Mouse (Mus musculus) lung, embryonic 16.5 days (tissue): ENCODE measurements at regions not wholly inside any gene's neighbourhood (a gene's known extent, or its start where the extent isn't known, plus 50 kb on each side); places are given as distances from the start of the nearest gene placed in this dataset.

Experiments
- ATAC-seq: fragments of 200-750 bp; cut with Nextera tagmentation; 2 replicates; pipeline ENCODE4 v1.8.0; 2017; ENCODE audit warnings: low read depth, mild to moderate bottlenecking, moderate library complexity
- H3K27ac ChIP-seq: fragments of 300-500 bp; sonication (generic); 2 replicates; pipeline ENCODE4 v1.5.1; 2014; ENCODE audit warnings: mild to moderate bottlenecking, control low read depth, low read length
- H3K27me3 ChIP-seq: fragments of 300-500 bp; sonication (generic); 2 replicates; pipeline ENCODE4 v1.6.1; 2014; ENCODE audit warnings: low read depth, low read length, mixed read lengths; ENCODE audit not compliant: control insufficient read depth, insufficient read depth
- H3K36me3 ChIP-seq: fragments of 300-500 bp; sonication (generic); 2 replicates; pipeline ENCODE4 v1.6.1; 2014; ENCODE audit warnings: low read length; ENCODE audit not compliant: control insufficient read depth, insufficient read depth
- H3K4me1 ChIP-seq: fragments of 300-500 bp; sonication (generic); replicated peaks from 2 replicates; pipeline ENCODE4 v1.6.1; 2014; ENCODE audit warnings: low read length, mixed read lengths; ENCODE audit not compliant: control insufficient read depth, insufficient read depth
- H3K4me2 ChIP-seq: fragments of 300-500 bp; sonication (generic); 2 replicates; pipeline ENCODE4 v1.6.1; 2014; ENCODE audit warnings: low read depth, low read length, control low read depth
- H3K4me3 ChIP-seq: fragments of 300-500 bp; sonication (generic); 2 replicates; pipeline ENCODE4 v1.5.1; 2014; ENCODE audit warnings: mild to moderate bottlenecking, low read length, control low read depth
- H3K9ac ChIP-seq: fragments of 300-500 bp; sonication (generic); 2 replicates; pipeline ENCODE4 v1.6.1; 2014; ENCODE audit warnings: low read length, control low read depth
- H3K9me3 ChIP-seq: fragments of 300-500 bp; sonication (generic); 2 replicates; pipeline ENCODE4 v1.6.1; 2016; ENCODE audit warnings: low read length; ENCODE audit not compliant: control insufficient read depth
- WGBS: fragments of 180-500 bp; shearing (Covaris S2); extraction: QIAGEN DNeasy Blood & Tissue Kit; methylation state at CpG from one replicate; pipeline ENCODE4 v1.1.7; 2014; 5-methylcytosine and 5-hydroxymethylcytosine counted together

DNA sequence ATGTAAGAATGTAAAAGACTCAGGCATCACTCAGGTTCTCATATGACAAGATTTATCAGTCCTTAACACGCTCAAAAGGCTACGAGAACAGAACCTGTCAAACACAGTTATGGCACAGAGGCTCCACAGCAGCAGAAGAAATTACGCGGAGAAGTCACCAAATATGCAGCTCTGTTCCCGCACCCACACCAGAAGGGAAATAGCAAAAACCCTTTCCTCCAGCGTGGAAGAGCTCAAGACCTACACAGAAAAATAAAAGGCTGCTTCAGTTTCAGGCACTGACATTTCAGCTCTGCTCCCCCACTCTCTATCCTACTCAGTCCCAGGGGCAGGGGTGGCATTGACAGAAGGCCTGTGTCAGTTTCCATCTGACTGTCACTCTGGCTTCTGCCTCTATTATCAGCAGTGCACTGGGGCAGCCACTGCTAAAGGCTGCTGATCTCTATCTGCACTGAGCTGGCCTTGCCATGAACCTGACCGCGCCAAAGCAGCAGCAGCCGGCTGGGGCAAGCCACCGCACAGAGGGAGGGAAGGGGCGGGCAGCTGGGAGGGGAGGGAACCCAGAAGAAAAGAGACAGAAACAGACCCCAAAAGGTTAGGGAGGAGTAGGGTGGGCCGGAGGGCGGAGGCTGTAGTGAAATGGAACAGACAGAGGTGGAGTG lies 513.3 kb upstream of the Mms22l start:
- Histone ChIP-seq H3K9me3 (no peaks in the 10 kb centered on the region), H3K4me1 (no peaks in the 10 kb centered on the region; the same call in 1 of the 2 replicates), H3K4me3 (no peak overlapping the region), H3K27me3 (no peaks in the 10 kb centered on the region), H3K9ac (no peak overlapping the region), H3K36me3 (no peaks in the 10 kb centered on the region), H3K4me2 (peak overlapping the region; percentile 32), H3K27ac (no peak overlapping the region)
- peak; percentile 68 for ATAC-seq
- 20% methylated on average over 13 of the region's 13 CpGs for WGBS

DNA sequence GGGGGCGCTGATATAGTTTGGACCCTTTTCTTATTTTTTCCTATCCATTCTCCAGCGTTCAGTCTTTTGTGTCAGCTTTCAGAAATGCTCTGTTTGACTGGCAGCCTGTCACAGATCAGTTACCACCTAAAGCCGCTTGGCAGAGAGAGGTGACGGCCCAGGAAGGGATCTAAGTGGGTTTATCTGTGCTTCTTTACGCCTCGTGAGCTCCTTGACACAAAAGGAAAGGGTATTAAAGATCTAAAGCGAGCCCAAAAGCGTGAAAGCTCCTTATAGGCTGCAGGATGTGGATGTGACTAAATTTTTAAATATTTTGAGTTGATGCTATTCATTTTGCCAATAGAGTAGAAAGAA lies 512.8 kb upstream of the Mms22l start:
- Histone ChIP-seq H3K27ac (no peak overlapping the region), H3K27me3 (no peaks in the 10 kb centered on the region), H3K9ac (no peak overlapping the region), H3K4me2 (no peak overlapping the region; the same call in 1 of the 2 replicates), H3K9me3 (no peaks in the 10 kb centered on the region), H3K36me3 (no peaks in the 10 kb centered on the region), H3K4me3 (no peak overlapping the region), H3K4me1 (no peaks in the 10 kb centered on the region; the same call in 1 of the 2 replicates)
- no peak for ATAC-seq
- 13% methylated on average over 8 of the region's 8 CpGs for WGBS

DNA sequence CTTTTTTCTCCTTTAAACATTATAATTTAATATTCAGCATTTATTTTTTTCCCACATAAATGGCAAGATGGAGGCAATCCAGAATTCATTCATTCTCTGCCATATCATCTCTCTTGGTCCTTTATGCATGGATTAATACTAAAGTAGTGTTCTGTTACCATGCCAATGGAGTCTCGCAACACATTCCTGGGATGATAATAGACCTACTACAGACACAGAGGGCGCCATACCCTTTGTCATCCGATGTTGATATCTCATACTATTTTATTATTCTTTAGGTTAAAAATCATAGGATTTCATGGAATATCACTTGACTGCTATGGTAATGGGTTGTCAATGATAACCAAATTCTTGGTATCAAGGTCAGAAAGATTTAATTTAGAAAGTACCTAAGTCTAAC lies 512.2 kb upstream of the Mms22l start:
- Histone ChIP-seq H3K9ac (no peak overlapping the region), H3K4me1 (no peaks in the 10 kb centered on the region; the same call in 1 of the 2 replicates), H3K27ac (no peak overlapping the region), H3K4me3 (no peak overlapping the region), H3K4me2 (no peak overlapping the region), H3K9me3 (no peaks in the 10 kb centered on the region), H3K27me3 (no peaks in the 10 kb centered on the region), H3K36me3 (no peaks in the 10 kb centered on the region)
- 76% methylated on average over 3 of the region's 3 CpGs for WGBS
- ATAC-seq, result no peak

DNA sequence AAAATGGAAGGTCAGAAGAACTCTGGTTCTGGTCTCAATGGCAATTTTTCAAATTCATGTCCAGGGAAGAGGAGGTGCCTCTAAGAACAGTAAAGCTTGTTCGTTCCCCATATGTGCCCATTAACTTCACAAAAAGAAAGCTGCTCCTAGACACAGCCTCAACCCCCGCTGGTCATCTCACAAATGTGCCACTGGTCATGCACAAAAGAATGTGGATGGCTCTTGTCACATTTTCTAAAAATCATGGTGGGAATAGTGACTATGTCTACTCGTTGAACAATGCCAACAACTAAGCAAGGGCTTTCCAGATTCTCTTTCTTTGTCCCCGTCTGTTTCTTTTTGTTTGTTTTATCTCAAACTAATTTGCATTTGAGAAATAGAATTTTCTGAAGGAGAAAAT lies 510.3 kb upstream of the Mms22l start:
- WGBS, result 63% methylated on average over 4 of the region's 4 CpGs
- Histone ChIP-seq H3K4me3 (no peak overlapping the region), H3K27me3 (no peaks in the 10 kb centered on the region)

DNA sequence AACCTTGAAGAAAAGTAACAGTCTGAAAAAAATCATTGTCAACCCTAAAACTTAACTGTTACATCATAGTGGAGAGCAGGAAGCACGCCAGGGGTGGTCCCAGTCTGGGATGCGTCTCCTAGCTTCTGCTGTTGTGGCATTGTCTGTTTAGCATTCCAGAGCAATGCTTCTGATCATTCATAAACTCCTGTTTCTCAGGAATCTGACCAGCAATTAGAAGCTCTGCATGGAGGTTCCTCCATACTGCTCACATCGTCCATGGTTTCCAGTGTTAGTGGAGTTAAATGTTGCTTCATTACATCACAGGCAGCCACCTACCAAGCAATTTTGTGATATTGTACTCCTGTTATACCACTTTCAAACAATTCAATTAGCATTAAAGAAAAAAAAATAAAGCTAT lies 502.4 kb upstream of the Mms22l start:
- no peaks in the 10 kb centered on the region for H3K27me3 ChIP-seq
- H3K36me3 ChIP-seq, result no peaks in the 10 kb centered on the region
- ATAC-seq, result no peak
- WGBS, result 57% methylated on average over 3 of the region's 3 CpGs
- no peak overlapping the region for H3K4me2 ChIP-seq
- no peaks in the 10 kb centered on the region for H3K4me1 ChIP-seq
- H3K9ac ChIP-seq, result no peak overlapping the region
- H3K27ac ChIP-seq, result no peak overlapping the region
- no peak overlapping the region for H3K4me3 ChIP-seq
- no peaks in the 10 kb centered on the region for H3K9me3 ChIP-seq

More for the DNA sequence above, 510.3 kb upstream of the Mms22l start:
- Histone ChIP-seq H3K36me3 (no peaks in the 10 kb centered on the region), H3K9ac (no peak overlapping the region), H3K27ac (no peak overlapping the region), H3K9me3 (no peaks in the 10 kb centered on the region), H3K4me2 (no peak overlapping the region), H3K4me1 (no peaks in the 10 kb centered on the region; the same call in 1 of the 2 replicates)
- ATAC-seq, result no peak

DNA sequence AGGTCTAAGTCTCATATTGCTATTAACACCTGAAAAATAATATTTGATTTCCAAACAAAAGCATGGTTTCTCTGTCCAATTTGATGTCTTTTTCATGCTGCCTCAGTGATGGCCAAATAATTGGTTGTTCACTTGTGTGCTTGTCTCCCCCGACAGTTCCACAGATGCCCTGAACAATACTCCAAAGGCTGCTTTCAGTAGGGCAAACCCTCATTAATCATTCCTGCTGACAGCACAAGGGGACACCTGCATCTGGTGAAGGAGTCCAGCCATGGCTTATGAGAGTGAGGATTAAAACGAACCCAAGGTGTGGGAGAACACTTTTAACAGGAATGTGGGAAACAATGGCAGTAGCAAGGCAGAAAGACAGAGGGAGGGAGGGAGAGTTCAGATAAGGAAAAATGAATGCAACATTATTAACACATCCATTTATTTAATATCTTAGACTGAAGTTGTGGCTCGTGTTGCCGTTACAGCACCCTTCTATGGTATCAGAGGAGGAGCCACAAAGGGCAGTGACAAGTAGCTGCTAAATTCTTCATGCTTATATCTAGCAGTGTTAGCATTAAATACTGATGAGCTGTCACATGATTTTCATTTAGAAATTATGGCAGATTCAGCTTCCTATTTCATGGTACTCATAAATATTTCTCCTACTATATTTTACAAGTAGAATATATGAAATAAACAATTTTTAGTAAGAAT lies 501.8 kb upstream of the Mms22l start:
- no peak overlapping the region for H3K4me2 ChIP-seq
- H3K9me3 ChIP-seq, result no peaks in the 10 kb centered on the region
- H3K4me3 ChIP-seq, result no peak overlapping the region
- no peak overlapping the region for H3K27ac ChIP-seq
- H3K36me3 ChIP-seq, result no peaks in the 10 kb centered on the region
- H3K9ac ChIP-seq, result no peak overlapping the region
- no peak for ATAC-seq
- H3K4me1 ChIP-seq, result no peaks in the 10 kb centered on the region
- H3K27me3 ChIP-seq, result no peaks in the 10 kb centered on the region
- 15% methylated on average over 4 of the region's 4 CpGs for WGBS

DNA sequence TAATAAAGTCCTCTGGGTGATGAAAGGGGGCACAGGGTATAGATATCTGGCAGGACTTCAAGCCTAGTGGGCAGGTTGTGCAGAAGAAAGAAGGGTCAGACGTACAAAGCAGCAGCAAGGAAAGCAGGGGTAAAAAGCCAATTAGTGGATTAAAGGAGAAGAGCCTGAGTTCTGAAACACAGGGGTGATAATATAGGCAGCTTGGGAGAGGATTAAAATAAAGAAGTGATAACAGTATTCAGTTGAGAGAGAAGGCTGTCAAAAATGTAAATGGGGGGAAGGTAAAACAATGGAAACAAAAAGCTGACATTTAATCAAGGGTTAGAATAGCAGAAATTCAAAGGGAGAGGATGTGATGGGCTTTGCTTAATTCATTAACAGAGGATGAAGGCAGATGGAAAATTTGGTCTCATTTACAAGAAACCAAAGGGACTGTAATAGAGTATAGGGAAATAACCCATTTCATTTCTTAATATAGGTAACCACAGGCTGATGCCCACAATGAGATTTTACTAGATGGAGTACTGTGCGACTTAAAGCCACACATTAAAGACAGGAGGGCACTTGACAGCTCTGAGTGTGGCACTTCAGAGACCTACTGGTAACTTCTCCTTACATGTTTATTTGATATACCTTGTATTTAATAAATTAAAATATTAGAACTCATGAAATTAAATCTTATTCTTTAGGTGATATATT lies 489.8 kb upstream of the Mms22l start:
- no peaks in the 10 kb centered on the region for H3K4me1 ChIP-seq
- no peaks in the 10 kb centered on the region for H3K36me3 ChIP-seq
- H3K9ac ChIP-seq, result no peak overlapping the region
- 43% methylated on average over 2 of the region's 2 CpGs for WGBS
- H3K4me2 ChIP-seq, result no peak overlapping the region
- H3K9me3 ChIP-seq, result no peaks in the 10 kb centered on the region
- no peak overlapping the region for H3K4me3 ChIP-seq
- H3K27me3 ChIP-seq, result no peaks in the 10 kb centered on the region
- no peak overlapping the region for H3K27ac ChIP-seq
- no peak for ATAC-seq

DNA sequence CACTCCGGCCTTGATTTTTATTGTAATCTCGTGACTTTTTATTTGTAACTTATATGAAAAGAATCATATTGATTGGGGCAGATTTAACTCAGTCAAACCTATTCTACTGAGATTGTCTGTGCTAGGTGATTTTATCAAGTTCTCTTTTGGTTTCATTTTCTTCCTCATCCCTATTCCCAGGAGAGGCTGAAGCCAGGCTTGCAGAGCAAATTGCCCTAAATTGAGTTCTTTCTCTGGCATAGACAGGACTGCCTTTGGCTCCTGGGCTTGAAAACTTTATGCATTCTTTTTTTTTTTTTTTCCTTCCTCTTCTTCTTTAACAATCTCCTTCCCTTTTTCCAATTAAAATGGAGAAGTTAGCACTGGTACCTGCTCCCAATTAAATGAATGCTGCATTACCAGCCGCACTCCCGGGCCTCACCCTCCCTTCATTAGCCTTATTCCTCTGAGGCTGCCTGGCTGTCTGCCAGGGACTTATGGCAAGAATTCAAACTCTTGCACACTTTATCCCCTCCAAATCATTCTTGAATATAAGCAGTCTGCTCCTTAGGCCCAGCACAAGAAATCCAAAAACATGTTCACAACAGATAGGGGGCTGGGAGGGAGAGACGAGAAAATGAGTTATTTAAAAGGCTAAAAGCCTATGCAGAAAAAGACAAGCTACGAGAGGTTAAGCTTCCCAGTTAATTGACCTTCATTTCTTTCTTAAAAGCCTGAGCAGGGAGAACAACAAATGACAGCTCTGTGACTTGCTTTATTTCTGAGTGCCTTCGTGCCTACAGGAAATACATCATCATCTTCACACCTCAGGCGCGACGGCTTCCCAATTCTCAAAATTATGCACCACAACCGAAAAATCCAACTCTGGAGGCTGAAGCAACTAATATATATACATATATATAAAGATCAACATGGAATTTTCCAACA lies 476.8 kb upstream of the Mms22l start:
- Histone ChIP-seq H3K27me3 (no peaks in the 10 kb centered on the region), H3K4me1 (no peaks in the 10 kb centered on the region), H3K4me2 (no peak overlapping the region), H3K4me3 (no peak overlapping the region), H3K27ac (no peak overlapping the region), H3K36me3 (no peaks in the 10 kb centered on the region), H3K9ac (no peak overlapping the region), H3K9me3 (no peaks in the 10 kb centered on the region)
- WGBS, result 53% methylated on average over 11 of the region's 11 CpGs
- ATAC-seq, result peak; percentile 66
